Mouse (Mus musculus) embryonic facial prominence, embryonic 14.5 days (tissue): ENCODE measurements around the gene Cplx2. TPM values are rescaled to one million over a fixed set of nuclear protein-coding genes. Genes with fewer than 3 reads are reported as not detected.

Source experiments
- ATAC-seq: fragments of 200-750 bp; cut with Nextera tagmentation; 2 replicates; pipeline ENCODE4 v1.8.0; 2017; ENCODE audit warnings: low read depth, moderate number of reproducible peaks, moderate TSS enrichment
- DNase-seq: peaks from one replicate; pipeline ENCODE4 v3.0.0-alpha.2; 2015; ENCODE audit warnings: low spot score
- H3K27ac ChIP-seq: fragments of 300-500 bp; sonication (generic); replicated peaks from 2 replicates; pipeline ENCODE4 v1.5.1; 2014; ENCODE audit warnings: low read depth, mild to moderate bottlenecking, low read length, moderate library complexity
- H3K27me3 ChIP-seq: fragments of 300-500 bp; sonication (generic); replicated peaks from 2 replicates; pipeline ENCODE4 v1.6.1; 2014; ENCODE audit warnings: low read length; ENCODE audit not compliant: control insufficient read depth, insufficient read depth
- H3K36me3 ChIP-seq: fragments of 300-500 bp; sonication (generic); 2 replicates; pipeline ENCODE4 v1.6.1; 2014; ENCODE audit warnings: low read length, mixed read lengths; ENCODE audit not compliant: control insufficient read depth, insufficient read depth
- H3K4me1 ChIP-seq: fragments of 300-500 bp; sonication (generic); 2 replicates; pipeline ENCODE4 v1.6.1; 2014; ENCODE audit warnings: antibody characterized with exemption, low read length; ENCODE audit not compliant: control insufficient read depth, insufficient read depth
- H3K4me2 ChIP-seq: fragments of 300-500 bp; sonication (generic); 2 replicates; pipeline ENCODE4 v1.6.1; 2014; ENCODE audit warnings: low read depth, mild to moderate bottlenecking, low read length, moderate library complexity, mixed read lengths
- H3K4me3 ChIP-seq: fragments of 300-500 bp; sonication (generic); 2 replicates; pipeline ENCODE4 v1.5.1; 2014; ENCODE audit warnings: low read depth, mild to moderate bottlenecking, low read length
- H3K9ac ChIP-seq: fragments of 300-500 bp; sonication (generic); 2 replicates; pipeline ENCODE4 v1.6.1; 2014; ENCODE audit warnings: low read depth, mild to moderate bottlenecking, low read length, moderate library complexity, mixed read lengths
- H3K9me3 ChIP-seq: fragments of 300-500 bp; sonication (generic); 2 replicates; pipeline ENCODE4 v1.6.1; 2016; ENCODE audit warnings: low read length; ENCODE audit not compliant: control insufficient read depth
- WGBS: fragments of 180-500 bp; shearing (Covaris S2); extraction: QIAGEN DNeasy Blood & Tissue Kit; methylation state at CpG from one replicate; pipeline ENCODE4 v1.1.7; 2014; 5-methylcytosine and 5-hydroxymethylcytosine counted together
- polyA plus RNA-seq: library from polyadenylated mRNA; unstranded; fragments of >200 nt; fragmentation: Nextera tagmentation; extraction: Ambion mirVana; gene quantifications from 2 replicates; pipeline ENCODE4 v1.2.1, GENCODE M21; 2014

Gene Cplx2
- polyA plus RNA-seq, 1 experiment from 2014 or later: 7.0 TPM

- peak; percentile 96 for DNase-seq
- peak; percentile 93 for ATAC-seq
Observed at GRCm38 (mm10) chr13:54331825-54332675, 39.1 kb upstream of the Cplx2 start.

DNA sequence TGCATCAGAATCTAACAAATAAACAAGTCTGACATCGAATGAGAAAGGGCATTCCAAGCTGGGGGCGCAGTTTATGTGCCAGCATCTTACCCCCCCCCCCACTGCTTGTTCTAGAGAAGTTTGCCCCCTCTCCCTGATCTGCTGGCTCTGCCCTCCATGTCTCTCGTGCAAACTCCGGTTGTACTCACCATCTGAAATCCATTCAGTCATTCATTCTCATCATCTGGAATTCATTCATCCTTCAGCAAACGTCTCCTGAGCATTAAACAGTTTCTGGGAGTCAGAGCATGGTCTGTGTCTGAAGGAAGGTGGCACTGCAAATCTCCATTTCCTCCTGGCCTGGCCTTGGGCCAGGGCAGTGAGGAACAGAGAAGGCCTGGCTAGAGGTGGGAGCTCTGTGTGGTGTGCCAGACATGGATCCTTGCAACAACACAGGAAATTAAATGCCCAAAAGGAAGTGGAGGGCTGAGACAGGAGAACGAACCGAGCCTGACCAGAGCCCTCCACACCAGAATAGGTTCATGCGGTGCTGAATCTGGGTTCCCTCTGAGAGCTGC, 38.1 kb upstream of the Cplx2 start:
- ATAC-seq: no peak
- no peak overlapping the region for H3K4me2 ChIP-seq

More at GRCm38 (mm10) chr13:54331825-54332675, 39.1 kb upstream of the Cplx2 start:
- H3K36me3 ChIP-seq: no peaks in the 10 kb centered on the region
- 37% methylated on average over 22 of the region's 22 CpGs for WGBS
- peak overlapping the region; percentile 19; the same call in 1 of the 2 replicates for H3K4me2 ChIP-seq
- no peak overlapping the region for H3K9ac ChIP-seq
- H3K4me3 ChIP-seq: no peak overlapping the region
- H3K27ac ChIP-seq: peak overlapping the region; percentile 85
- H3K9me3 ChIP-seq: no peaks in the 10 kb centered on the region
- peaks cover 22% of the 10 kb centered on the region for H3K4me1 ChIP-seq
- no peaks in the 10 kb centered on the region for H3K27me3 ChIP-seq

GRCm38 (mm10) chr13:54337058-54337457, 34.1 kb upstream of the Cplx2 start:
- peaks cover 15% of the 10 kb centered on the region for H3K4me1 ChIP-seq
- no peak overlapping the region for H3K9ac ChIP-seq
- no peak overlapping the region for H3K4me2 ChIP-seq
- no peaks in the 10 kb centered on the region for H3K36me3 ChIP-seq
- H3K9me3 ChIP-seq: no peaks in the 10 kb centered on the region
- H3K27ac ChIP-seq: no peak overlapping the region
- DNase-seq (peak; percentile 18), ATAC-seq (no peak)
- WGBS: 59% methylated on average over 6 of the region's 6 CpGs
- H3K4me3 ChIP-seq: no peak overlapping the region
- H3K27me3 ChIP-seq: no peaks in the 10 kb centered on the region

More for the DNA sequence above, 38.1 kb upstream of the Cplx2 start:
- peak; percentile 61 for DNase-seq
- H3K9me3 ChIP-seq: no peaks in the 10 kb centered on the region
- H3K27me3 ChIP-seq: no peaks in the 10 kb centered on the region
- H3K4me3 ChIP-seq: no peak overlapping the region
- 34% methylated on average over 8 of the region's 8 CpGs for WGBS
- H3K36me3 ChIP-seq: no peaks in the 10 kb centered on the region
- H3K4me1 ChIP-seq: peaks cover 22% of the 10 kb centered on the region
- H3K9ac ChIP-seq: no peak overlapping the region
- peak overlapping the region; percentile 85 for H3K27ac ChIP-seq

- no peak for ATAC-seq
- Histone ChIP-seq H3K27me3 (no peaks in the 10 kb centered on the region), H3K9ac (no peak overlapping the region), H3K4me2 (no peak overlapping the region), H3K36me3 (no peaks in the 10 kb centered on the region), H3K4me3 (no peak overlapping the region), H3K4me1 (peaks cover 12% of the 10 kb centered on the region), H3K9me3 (no peaks in the 10 kb centered on the region), H3K27ac (no peak overlapping the region)
- no peak for DNase-seq
- WGBS: 86% methylated on average over 7 of the region's 7 CpGs
Observed at GRCm38 (mm10) chr13:54337541-54337940, 33.6 kb upstream of the Cplx2 start.

- ATAC-seq: no peak
- WGBS: 89% methylated on average over 5 of the region's 5 CpGs
Observed at GRCm38 (mm10) chr13:54338815-54339214, 32.3 kb upstream of the Cplx2 start.

DNA sequence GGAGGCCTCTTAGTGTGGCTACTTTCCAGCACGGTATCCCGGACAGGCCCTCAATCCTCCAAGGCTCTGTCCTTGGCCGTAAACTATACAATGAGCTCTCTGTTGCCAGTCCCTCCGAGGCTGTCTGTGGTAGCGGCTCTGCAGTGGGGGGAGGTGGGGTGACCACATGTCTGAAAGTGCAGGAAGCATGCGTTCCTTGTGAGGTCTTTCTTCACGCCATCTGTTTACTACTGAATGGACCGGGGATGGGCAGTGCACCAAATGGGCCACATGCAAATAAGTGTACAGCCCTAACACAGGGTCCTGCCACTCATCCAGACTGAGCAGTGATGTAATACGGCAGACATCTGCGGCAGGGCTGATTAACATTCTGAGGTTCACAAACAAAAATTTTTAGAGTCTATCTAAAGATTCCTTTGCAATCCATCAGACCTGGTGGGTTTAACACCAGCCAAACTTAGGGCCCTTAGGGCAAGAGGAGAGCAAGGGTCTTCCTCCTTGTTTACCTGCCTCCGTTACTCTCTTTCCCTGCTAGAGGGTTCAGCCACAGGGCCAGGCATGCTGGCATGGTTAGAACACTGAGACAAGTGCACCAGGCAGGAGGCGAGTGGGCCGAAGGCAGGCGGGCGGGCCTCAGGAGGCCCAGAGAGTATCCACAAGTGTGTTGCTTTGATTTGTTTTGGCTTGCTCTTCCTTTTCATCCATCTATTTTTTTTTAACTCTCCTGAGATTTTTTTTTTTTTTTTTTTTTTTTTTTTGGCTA, 25.1 kb upstream of the Cplx2 start:
- H3K4me3 ChIP-seq: no peak overlapping the region
- H3K36me3 ChIP-seq: no peaks in the 10 kb centered on the region
- DNase-seq (peak; percentile 67), ATAC-seq (peak; percentile 86; the same call in 1 of the 2 replicates)
- no peak overlapping the region for H3K9ac ChIP-seq
- no peaks in the 10 kb centered on the region for H3K9me3 ChIP-seq
- no peak overlapping the region for H3K27ac ChIP-seq
- H3K4me1 ChIP-seq: no peaks in the 10 kb centered on the region
- WGBS: 45% methylated on average over 15 of the region's 15 CpGs
- no peak overlapping the region for H3K4me2 ChIP-seq
- no peaks in the 10 kb centered on the region for H3K27me3 ChIP-seq

More at GRCm38 (mm10) chr13:54338815-54339214, 32.3 kb upstream of the Cplx2 start:
- Histone ChIP-seq H3K4me2 (no peak overlapping the region), H3K27ac (no peak overlapping the region), H3K4me1 (0 out of 2 replicates have a peak, but pooled peaks cover 3% of the 10 kb centered on the region), H3K9ac (no peak overlapping the region), H3K4me3 (no peak overlapping the region), H3K36me3 (no peaks in the 10 kb centered on the region), H3K27me3 (no peaks in the 10 kb centered on the region), H3K9me3 (no peaks in the 10 kb centered on the region)
- DNase-seq: no peak

DNA sequence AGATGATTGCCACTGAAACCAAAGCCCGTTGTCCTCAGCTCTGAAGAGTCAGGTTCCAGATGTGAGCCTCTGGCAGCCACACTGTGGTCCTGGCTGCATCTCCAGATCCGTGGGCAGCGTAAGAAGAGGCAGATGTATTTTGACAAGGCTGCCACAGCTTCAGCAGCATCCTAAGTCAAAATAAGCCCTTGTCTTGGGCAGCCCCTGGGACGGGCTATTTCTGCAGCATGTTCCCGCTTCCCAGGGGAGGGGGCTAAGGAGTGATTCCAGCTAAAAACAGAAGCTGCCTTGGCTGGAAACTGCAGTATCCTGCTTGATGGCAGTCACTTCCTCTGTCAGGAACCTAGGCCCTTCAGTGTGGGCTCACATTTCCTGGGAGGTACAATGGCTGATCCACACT, 23.1 kb upstream of the Cplx2 start:
- no peaks in the 10 kb centered on the region for H3K27me3 ChIP-seq
- no peaks in the 10 kb centered on the region for H3K4me1 ChIP-seq
- H3K9me3 ChIP-seq: no peaks in the 10 kb centered on the region
- no peaks in the 10 kb centered on the region for H3K36me3 ChIP-seq
- WGBS: 57% methylated on average over 5 of the region's 5 CpGs
- DNase-seq (peak; percentile 14), ATAC-seq (no peak)
- H3K4me2 ChIP-seq: no peak overlapping the region
- H3K27ac ChIP-seq: no peak overlapping the region
- no peak overlapping the region for H3K9ac ChIP-seq
- H3K4me3 ChIP-seq: no peak overlapping the region

- Histone ChIP-seq H3K9ac (no peak overlapping the region), H3K36me3 (no peaks in the 10 kb centered on the region), H3K27me3 (no peaks in the 10 kb centered on the region), H3K9me3 (no peaks in the 10 kb centered on the region), H3K27ac (no peak overlapping the region), H3K4me1 (no peaks in the 10 kb centered on the region), H3K4me3 (no peak overlapping the region), H3K4me2 (no peak overlapping the region)
- 79% methylated on average over 10 of the region's 10 CpGs for WGBS
- DNase-seq: no peak
- ATAC-seq: no peak
Observed at GRCm38 (mm10) chr13:54349126-54349759, 21.9 kb upstream of the Cplx2 start.
